Comparison of ENCODE assay signal across 8 mouse cellular contexts in the genomic region with DNA sequence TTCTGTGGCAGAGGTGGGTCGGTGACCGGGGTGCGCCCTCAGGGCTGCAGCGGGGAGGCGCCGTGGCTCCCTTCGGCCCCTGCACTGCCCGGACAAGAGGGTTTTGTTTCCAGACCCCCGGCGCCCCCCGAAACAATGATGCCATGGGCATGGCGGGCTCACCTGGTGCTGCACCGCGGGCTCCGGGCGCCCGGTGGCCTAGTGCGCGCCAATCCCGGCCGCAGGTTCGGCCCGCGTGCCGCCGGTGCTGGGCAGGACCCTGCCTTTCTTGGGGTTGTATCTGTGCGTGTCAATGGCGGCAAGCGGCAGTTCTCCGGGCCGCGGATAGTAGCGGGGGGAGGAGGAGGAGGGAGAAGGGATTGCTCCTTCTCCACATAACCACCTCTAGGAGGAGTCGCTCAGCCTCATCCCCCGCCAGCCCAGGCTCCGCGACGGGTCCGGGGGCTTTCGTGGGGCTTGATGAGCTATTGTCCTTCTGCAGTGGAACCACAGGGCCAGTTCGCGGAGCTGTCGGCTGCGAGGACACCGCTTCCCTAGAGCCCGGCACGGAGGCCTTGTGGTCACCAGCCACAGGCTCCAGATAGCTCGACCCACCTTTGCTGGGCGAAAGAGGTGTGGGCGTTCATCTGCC. TPM values are rescaled to one million over a fixed set of nuclear protein-coding genes. Genes with fewer than 3 reads are reported as not detected.
DNase-seq lines count a peak whose midpoint lies in the region; ATAC-seq lines count a peak whose summit lies in the region.

H2afy2 (minus strand) TSS at position 527 of the 631 bp plus-strand sequence.

- peak within 1 kb of the TSS; percentile 97 for H3K27ac ChIP-seq in hindbrain, embryonic 15.5 days (replicated peaks)

- peak; percentile 91 for ATAC-seq in hindbrain, embryonic 15.5 days (ENCODE audit: low FRiP score, low read depth)
- ATAC-seq in inflammation-experienced regulatory T-cells, adult 6 months = no peak

- peak within 1 kb of the TSS; percentile 96 for H3K9ac ChIP-seq in hindbrain, embryonic 15.5 days

- peak within 1 kb of the TSS; percentile 71 for H3K4me3 ChIP-seq in hindbrain, embryonic 15.5 days

- peaks cover 46% of the 10 kb centered on the region for H3K4me1 ChIP-seq in hindbrain, embryonic 15.5 days (replicated peaks)

- under 1% methylated on average over 45 of the region's 50 CpGs for WGBS in hindbrain, embryonic 15.5 days

- no peaks in the 10 kb centered on the region for H3K9me3 ChIP-seq in hindbrain, embryonic 15.5 days

- peak within 1 kb of the TSS; percentile 60 for H3K4me2 ChIP-seq in hindbrain, embryonic 15.5 days

- no peaks in the 10 kb centered on the region for H3K27me3 ChIP-seq in hindbrain, embryonic 15.5 days

- peak; percentile 88 for DNase-seq in ZHBTc4 (ENCODE audit: low read depth, low spot score)
- peak; percentile 78 for DNase-seq in cerebellum, postnatal 36 days
- DNase-seq in gastrocnemius, adult 18-20 months (ENCODE audit: low spot score) = peak; percentile 24
- DNase-seq in left cerebral cortex, adult 18-20 months (ENCODE audit: low spot score in 2 of 2) = peak; percentile 61 to 82
- peak; percentile 60 for DNase-seq in lung, postnatal 14 days
- peak; percentile 77 for DNase-seq in right cerebral cortex, adult 2 months (ENCODE audit: low spot score in 2 of 2)

- no peaks in the 10 kb centered on the region for H3K36me3 ChIP-seq in hindbrain, embryonic 15.5 days

RNA-seq across cellular contexts. Expression of gene H2afy2, which starts in this region (rescaled TPM):
- total RNA-seq in gastrocnemius, adult 18-20 months (2021) = under 1 TPM; 0.71 to 0.83 TPM
- 258 and 283 TPM in 2 replicates for polyA plus RNA-seq in hindbrain, embryonic 15.5 days (2015; fragmentation: Nextera tagmentation; extraction: Ambion mirVana)
- total RNA-seq in left cerebral cortex, adult 18-20 months (2021) = 10 to 100 TPM; 19.1 to 21.0 TPM
- polyA plus RNA-seq in inflammation-experienced regulatory T-cells, adult 6 months (2017; shearing (Covaris generic)) = not detected

Comparison
In these comparisons a context has a peak if more than half of its experiments do, and no peak if none do; other contexts are left out.
1. RNA of gene H2afy2 (total RNA-seq): 19.1 to 21.0 TPM in left cerebral cortex, adult 18-20 months; 0.71 to 0.83 TPM in gastrocnemius, adult 18-20 months; every median in the first group is over 10 times any median in the second.
2. RNA of gene H2afy2 (polyA plus RNA-seq): 258 to 283 TPM in hindbrain, embryonic 15.5 days; not detected in inflammation-experienced regulatory T-cells, adult 6 months; every median in the first group is over 100 times any median in the second.
3. Peak in DNase-seq in gastrocnemius, adult 18-20 months; RNA of the gene not detected or under 1 TPM.
4. DNase-seq: peak in every context shown above with its lines; median percentile 88 in ZHBTc4; 78 in cerebellum, postnatal 36 days; 77 in right cerebral cortex, adult 2 months; 72 in left cerebral cortex, adult 18-20 months; 60 in lung, postnatal 14 days; 24 in gastrocnemius, adult 18-20 months.